Mouse (Mus musculus) 3T3-L1 (cell line): ENCODE data around the gene Baz2b.

Experiments used
- DNase-seq: peaks from one replicate; pipeline ENCODE4 v3.0.0-alpha.2; 2015; ENCODE audit warnings: low read depth, low spot score

The Baz2b gene

GRCm38 (mm10) chr2:59958543-59958942, 251.1 kb downstream of the Baz2b start:
- DNase-seq, result no peak

DNA sequence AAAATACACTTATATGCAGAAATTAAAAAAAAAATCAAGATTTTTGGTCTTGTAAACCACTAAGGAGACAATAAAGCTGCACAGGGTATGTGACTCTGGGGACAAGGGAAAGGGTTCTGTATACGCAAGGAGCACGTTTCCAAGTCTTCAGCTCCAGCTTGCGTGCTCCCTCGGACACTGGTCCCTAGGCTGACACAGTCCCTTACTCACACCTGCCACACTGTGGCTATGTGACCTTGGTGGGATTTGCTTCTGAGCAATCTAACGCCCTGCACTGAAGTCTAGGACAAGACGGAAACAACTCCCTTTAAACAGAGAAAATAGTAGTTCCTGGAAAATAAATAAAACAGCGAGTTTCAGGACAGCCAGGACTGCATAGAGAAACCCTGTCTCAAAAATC, 253.7 kb downstream of the Baz2b start:
- DNase-seq, result no peak

DNA sequence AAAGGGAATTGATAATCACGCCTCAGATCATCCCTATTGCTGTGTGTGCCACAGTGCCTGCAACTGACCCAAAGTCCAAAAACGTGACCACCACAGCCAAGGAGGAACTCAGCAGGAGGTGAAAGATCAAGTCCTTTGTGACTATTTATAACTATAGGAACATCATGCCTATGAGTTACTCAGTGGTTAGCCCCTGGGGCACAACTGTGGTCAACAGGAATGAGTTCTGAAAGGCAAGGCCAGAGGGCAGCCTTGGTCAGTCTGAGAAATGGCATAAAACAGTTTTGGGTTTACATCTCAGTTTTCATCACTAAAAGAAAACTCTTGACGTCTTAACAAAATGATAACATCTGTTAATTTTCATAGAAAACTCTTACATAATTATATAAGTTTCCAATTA, 254.8 kb downstream of the Baz2b start:
- peak; percentile 73 for DNase-seq

- no peak for DNase-seq
Measured at GRCm38 (mm10) chr2:59952286-59953014, 257.2 kb downstream of the Baz2b start.

GRCm38 (mm10) chr2:59951706-59952105, 257.9 kb downstream of the Baz2b start:
- DNase-seq, result no peak

DNA sequence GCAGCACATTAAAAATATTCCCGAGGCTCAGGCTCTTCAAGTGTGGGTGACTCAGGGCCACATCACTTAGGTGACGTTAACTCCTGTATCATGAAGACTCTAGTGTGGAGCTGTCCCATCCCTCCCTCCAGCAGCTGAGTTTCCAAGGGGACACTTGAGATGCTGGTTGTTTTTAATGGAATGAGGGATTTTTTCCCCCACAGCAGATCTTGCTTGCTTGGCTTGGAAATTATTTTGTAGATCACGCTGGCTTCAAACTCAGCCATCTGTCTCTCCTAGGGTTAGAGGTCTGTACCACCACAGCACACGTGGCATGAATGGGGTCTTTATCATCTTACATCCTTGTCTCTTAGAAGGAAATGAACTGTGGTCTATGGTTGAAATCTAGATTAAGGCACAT, 258.5 kb downstream of the Baz2b start:
- DNase-seq, result no peak

DNA sequence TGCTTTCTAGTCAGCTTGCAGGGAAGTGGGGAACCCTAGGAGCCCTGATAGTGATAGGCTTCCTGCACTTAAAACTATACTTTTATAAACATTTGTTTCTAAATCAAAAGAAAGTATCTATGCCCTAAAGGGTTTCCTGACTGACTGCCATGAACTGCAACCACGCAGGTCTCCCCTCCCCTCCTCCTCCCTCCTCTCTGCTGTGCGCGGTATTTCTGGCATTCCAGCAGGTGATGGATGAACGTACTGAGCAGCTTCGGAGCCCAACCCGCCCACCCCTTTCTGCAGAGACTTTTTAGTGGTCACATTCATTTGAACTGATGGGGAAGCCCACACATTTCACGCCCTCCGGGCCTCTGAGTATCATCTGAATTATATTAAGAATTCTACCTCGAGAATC, 273.3 kb downstream of the Baz2b start:
- no peak for DNase-seq

DNA sequence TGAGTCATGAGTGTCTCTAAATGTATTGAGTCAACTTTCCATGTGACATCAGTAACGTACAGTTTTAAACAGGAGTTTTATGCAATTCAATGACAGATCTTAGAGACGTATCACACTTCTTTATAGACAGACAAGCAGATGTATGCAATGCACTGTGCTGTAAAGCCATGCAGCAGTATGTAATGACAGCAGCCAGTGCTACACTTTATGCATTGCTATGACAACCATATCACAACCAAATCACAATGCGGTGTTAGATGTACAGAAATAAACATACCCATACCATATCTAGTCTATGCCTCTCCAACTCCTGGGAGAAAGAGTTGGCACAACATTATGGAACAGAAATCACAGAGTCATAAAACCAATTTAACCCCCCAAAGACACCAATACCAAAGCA, 276.5 kb downstream of the Baz2b start:
- no peak for DNase-seq

- no peak for DNase-seq
Measured at GRCm38 (mm10) chr2:59932244-59932643, 277.4 kb downstream of the Baz2b start.

- no peak for DNase-seq
Measured at GRCm38 (mm10) chr2:59913610-59914009, 296.0 kb downstream of the Baz2b start.

DNA sequence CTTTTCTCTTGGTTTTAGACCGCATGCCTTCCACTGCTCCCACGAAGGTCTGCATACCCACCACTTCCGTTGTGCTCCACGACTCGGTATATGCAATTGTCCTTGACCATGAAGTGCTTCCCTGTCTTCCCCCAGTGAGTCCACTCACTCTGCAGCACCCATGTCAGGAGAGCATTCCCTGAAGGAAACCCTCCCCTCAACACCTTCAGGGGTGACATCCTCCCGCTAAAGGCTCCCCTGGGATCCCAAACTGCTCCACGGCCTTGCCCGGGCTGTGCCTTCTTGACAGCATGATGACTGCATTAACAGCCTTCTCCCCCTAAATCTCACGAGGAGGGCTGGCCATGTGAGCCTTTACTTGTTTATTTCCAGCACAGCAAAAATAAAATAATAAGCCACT, 301.6 kb downstream of the Baz2b start:
- no peak for DNase-seq

GRCm38 (mm10) chr2:59904007-59904406, 305.6 kb downstream of the Baz2b start:
- no peak for DNase-seq

DNA sequence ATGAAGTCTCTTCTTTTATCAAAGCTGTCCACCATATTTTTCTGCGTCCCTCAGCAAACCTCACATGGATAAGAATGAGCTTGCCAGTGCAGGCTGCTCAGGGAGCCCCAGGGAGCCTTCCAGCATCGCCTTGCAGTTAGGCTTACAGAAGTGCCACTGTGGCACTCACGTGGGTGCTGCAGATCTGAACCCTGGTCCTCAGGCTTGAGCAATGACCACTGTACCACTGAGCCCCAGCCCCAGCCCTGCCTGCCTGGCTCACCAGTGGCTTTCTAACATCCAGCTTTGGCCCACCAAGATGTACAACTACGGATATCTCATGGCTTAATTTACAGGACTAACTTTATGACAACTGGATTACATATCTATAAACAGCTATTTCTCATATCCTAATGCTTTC, 311.0 kb downstream of the Baz2b start:
- DNase-seq, result no peak

GRCm38 (mm10) chr2:59898105-59898504, 311.5 kb downstream of the Baz2b start:
- no peak for DNase-seq

GRCm38 (mm10) chr2:59896837-59897236, 312.8 kb downstream of the Baz2b start:
- peak; percentile 56 for DNase-seq

DNA sequence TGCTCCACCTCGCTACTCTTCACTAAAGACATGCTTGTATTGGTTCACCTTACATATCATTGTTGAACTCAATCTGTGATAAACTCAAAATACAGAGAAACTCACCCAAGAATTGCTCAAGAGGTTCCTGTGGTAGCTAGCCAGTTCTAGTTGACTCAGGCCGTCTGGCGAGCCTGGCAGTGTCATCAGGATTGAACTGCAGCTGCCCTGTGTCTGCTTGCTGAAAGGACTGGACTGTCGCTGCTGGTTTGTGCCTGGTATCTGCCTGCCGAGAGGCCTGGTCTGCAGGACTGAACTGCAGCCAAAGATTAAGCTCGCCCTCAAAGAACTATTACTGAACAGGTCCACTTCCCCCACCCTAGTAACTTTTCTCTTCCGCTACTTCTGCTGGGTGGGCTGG, 313.2 kb downstream of the Baz2b start:
- peak; percentile 92 for DNase-seq

DNA sequence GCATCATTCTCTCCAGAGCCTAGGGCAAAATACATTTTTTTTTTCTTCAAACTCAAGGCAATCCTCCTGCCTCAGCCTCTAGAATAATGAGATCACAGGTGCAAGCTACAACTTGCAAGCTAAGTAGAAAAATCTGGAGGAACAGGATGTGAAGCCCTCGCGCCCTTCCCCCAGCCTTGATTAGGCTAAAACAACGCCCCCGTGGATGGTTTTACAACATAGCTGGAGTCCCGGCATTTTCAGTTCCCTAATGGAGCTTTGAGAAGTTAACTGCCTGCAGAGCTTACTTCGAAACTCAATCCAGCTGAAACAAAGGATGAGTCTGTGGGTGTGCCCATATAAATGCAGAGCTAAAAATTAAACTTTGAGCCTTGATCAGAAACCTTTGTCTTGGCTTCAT, 319.9 kb downstream of the Baz2b start:
- DNase-seq, result no peak

DNA sequence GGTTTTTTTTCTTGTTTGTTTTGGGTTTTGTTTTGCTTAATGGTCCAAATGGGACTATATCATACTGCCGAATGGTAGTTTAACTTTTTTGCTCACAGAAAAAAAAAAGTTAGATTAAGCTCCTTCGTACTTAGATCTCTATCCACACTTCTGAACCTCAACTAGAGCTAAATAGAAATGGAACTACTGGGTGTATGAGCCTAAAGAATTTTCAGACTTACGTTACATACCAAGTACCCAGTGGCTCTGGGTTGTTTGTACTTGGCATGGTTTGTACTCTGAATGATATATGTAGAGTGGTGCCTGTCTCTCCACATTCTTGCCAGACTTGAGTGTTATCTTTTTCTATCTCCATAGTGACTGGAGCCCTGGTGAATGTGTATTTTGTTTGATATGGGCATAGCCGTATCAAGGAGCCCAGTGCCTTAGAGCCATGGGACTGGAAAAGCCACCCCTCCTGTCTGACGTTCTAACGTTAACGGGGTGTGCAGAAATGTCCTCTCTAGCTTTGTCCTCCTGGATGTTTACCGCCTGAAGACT, 326.8 kb downstream of the Baz2b start:
- DNase-seq, result no peak

GRCm38 (mm10) chr2:59881831-59882741, 327.6 kb downstream of the Baz2b start, which contains the start of gene Wdsub1:
Gene Wdsub1 (minus strand): TSS chr2:59882591.
- peak; percentile 94 for DNase-seq

DNA sequence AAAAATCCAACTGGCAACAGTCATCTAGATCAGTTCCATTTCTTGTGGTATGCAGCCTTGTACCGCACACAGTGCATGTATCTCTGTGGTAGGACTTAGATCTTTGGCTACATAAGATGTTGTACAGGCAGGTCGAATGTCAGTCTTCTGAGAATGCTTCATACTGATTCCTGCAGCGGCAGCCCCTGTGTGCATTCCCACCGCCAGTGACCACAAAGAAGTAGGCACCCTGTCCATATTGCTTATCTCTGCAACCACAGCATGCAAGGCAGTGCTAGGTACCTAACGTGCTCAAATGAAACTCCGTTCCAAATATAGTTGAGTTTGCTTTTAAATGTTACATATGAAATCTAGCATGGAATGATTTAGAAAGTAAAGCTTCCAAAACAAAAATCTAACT, 328.2 kb downstream of the Baz2b start:
- DNase-seq, result peak; percentile 43

DNA sequence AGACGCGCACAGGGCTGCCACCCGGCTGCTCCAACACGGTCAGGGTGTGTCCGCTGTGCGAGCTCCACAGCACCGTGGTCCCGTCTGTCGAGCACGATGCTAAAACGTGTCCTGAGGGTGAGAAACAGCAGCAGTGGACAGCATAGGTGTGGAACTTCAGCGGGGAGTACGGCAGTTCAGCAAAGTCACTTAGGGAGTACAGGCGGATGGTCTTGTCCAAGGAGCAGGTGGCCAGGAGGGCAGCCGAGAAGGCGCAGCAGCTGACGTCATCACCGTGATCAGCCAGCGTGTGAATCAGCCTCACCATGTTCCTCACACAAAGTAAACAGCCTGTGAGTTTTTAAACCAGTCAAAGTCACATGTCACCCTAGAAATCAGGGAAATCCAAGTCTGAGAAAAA, 331.4 kb downstream of the Baz2b start:
- no peak for DNase-seq

DNA sequence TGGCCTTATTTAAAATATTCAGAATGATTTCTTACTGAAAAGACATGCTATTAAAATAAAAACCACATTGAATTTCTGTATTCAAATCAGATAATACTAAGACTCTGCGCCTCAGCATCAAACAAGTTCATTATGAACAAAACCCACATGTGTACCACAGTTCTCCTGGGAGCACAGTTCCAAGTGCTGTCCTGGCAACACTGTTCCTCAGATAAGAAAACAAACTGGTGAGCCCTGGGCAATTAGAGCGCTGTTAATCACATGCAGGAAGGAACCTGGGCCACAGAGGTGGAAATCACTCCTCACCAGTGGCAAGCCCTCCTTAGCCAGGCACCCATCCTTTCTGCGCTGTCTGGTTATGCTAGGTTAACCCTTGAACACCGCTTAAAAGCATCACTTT, 332.3 kb downstream of the Baz2b start:
- DNase-seq, result no peak

DNA sequence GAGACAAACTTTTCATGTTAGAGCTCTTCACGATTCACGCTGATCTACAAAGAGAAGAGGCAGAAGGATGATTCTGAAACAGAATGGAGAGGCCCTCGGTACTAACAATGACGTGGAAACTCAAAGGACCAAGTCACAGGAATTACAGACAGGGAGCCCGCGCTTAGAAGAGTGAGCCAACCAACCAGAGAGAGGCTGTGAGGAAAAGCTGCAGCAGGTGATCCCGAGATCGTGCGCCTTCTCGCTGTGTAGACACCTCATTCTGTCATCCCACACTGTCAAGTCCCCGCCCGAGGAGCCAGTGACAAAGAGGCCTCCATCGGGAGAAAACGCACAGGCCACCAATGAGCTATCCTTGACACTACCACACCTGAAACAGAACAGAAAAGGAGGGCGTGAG, 333.2 kb downstream of the Baz2b start:
- DNase-seq, result no peak
